Mouse (Mus musculus) neural tube, embryonic 13.5 days (tissue): ENCODE measurements at regions not wholly inside any gene's neighbourhood (a gene's known extent, or its start where the extent isn't known, plus 50 kb on each side); places are given as distances from the start of the nearest gene placed in this dataset.
"Not testable (repeated sequence)": the region's sequence is repeated elsewhere in the genome, so short reads cannot be mapped to it uniquely, and the experiment has no call there.

Source experiments
- ATAC-seq: fragments of 200-750 bp; cut with Nextera tagmentation; 2 replicates; pipeline ENCODE4 v1.8.0; 2017; ENCODE audit warnings: low read depth, mild to moderate bottlenecking, moderate TSS enrichment, moderate library complexity
- H3K27ac ChIP-seq: fragments of 300-500 bp; sonication (generic); replicated peaks from 2 replicates; pipeline ENCODE4 v1.5.1; 2015; ENCODE audit warnings: moderate library complexity, mild to moderate bottlenecking, inconsistent platforms
- H3K27me3 ChIP-seq: fragments of 300-500 bp; sonication (generic); 2 replicates; pipeline ENCODE4 v1.6.1; 2015; ENCODE audit warnings: mild to moderate bottlenecking, inconsistent platforms
- H3K36me3 ChIP-seq: fragments of 300-500 bp; sonication (generic); 2 replicates; pipeline ENCODE4 v1.6.1; 2015; ENCODE audit warnings: mild to moderate bottlenecking, inconsistent platforms
- H3K4me1 ChIP-seq: fragments of 300-500 bp; sonication (generic); replicated peaks from 2 replicates; pipeline ENCODE4 v1.6.1; 2015; ENCODE audit warnings: inconsistent platforms
- H3K4me2 ChIP-seq: fragments of 300-500 bp; sonication (generic); 2 replicates; pipeline ENCODE4 v1.6.1; 2015; ENCODE audit warnings: inconsistent platforms, mild to moderate bottlenecking, moderate library complexity
- H3K4me3 ChIP-seq: fragments of 300-500 bp; sonication (generic); 2 replicates; pipeline ENCODE4 v1.5.1; 2015; ENCODE audit warnings: mild to moderate bottlenecking, inconsistent platforms
- H3K9ac ChIP-seq: fragments of 300-500 bp; sonication (generic); 2 replicates; pipeline ENCODE4 v1.6.1; 2015; ENCODE audit warnings: moderate library complexity, mild to moderate bottlenecking, inconsistent platforms
- H3K9me3 ChIP-seq: fragments of 300-500 bp; sonication (generic); 2 replicates; pipeline ENCODE4 v1.6.1; 2016; ENCODE audit warnings: inconsistent platforms
- WGBS: fragments of 180-500 bp; shearing (Covaris S2); methylation state at CpG from one replicate; pipeline ENCODE4 v1.1.7; 2015; 5-methylcytosine and 5-hydroxymethylcytosine counted together

DNA sequence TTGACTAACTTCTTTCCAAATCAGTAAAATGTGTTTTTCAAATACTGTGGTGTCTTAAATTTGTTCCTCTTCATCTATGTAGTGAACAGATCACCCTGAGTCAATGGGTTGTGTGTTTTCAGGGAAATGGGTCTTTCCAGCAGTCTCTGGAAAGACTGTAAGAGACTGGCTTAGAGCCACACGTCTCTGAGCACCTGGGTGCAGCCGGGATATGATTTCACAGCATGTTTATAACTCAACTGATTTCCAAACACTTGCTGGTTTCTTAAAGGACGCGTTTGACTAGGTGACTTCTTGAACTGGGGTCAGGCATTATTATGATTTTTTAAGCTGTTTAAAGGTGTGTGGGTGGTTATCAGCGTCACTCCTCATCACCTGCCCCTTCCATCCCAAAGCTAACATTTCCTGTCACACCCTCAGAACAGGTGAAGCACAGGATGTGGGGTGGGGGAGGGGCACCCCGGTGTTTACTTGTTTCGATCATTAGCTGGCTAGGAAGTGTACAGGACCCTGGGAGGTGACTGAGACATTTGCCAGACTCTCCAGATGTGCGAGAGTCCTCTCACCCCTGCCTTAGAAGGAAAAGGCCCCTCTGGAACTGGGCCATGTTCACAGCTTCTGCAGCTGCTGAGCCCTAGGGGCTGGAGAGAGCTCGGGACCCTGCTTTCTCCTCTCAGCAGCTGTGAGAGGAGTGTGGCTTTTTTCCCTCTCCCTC is 229.8 kb downstream of the Cd109 start:
- H3K4me2 ChIP-seq: no peak overlapping the region
- 70% methylated on average over 9 of the region's 9 CpGs for WGBS
- H3K27me3 ChIP-seq: no peaks in the 10 kb centered on the region
- H3K36me3 ChIP-seq: no peaks in the 10 kb centered on the region
- no peak overlapping the region for H3K4me3 ChIP-seq
- H3K9ac ChIP-seq: no peak overlapping the region
- no peak overlapping the region for H3K27ac ChIP-seq
- no peak for ATAC-seq
- H3K9me3 ChIP-seq: no peaks in the 10 kb centered on the region
- no peaks in the 10 kb centered on the region for H3K4me1 ChIP-seq

DNA sequence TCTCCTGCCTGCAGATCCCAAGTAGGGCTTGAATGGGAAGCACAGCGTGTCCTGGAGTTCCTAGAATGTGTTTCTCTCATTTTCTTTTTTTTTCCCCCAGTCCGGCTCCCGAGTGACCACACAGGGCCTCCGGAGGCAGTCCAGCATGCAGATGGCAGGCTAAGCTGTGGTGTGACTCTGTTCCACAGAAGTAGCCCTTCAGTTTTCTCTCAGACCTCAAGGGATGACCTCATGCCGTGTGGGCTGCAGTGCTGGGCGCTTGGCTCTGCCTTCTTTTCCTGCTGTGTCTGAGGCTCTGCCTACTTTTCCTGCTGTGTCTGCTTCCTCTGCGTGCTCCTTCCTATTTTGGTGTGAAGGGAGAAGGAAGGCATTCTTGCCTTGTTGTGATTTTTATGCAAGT is 230.8 kb downstream of the Cd109 start:
- H3K27ac ChIP-seq: peak overlapping the region; percentile 40; the same call in 1 of the 2 replicates
- no peak overlapping the region for H3K9ac ChIP-seq
- 49% methylated on average over 7 of the region's 7 CpGs for WGBS
- no peaks in the 10 kb centered on the region for H3K36me3 ChIP-seq
- ATAC-seq: no peak
- H3K4me2 ChIP-seq: no peak overlapping the region; the same call in 1 of the 2 replicates
- no peak overlapping the region for H3K4me3 ChIP-seq
- no peaks in the 10 kb centered on the region for H3K9me3 ChIP-seq
- H3K27me3 ChIP-seq: no peaks in the 10 kb centered on the region
- H3K4me1 ChIP-seq: no peaks in the 10 kb centered on the region

DNA sequence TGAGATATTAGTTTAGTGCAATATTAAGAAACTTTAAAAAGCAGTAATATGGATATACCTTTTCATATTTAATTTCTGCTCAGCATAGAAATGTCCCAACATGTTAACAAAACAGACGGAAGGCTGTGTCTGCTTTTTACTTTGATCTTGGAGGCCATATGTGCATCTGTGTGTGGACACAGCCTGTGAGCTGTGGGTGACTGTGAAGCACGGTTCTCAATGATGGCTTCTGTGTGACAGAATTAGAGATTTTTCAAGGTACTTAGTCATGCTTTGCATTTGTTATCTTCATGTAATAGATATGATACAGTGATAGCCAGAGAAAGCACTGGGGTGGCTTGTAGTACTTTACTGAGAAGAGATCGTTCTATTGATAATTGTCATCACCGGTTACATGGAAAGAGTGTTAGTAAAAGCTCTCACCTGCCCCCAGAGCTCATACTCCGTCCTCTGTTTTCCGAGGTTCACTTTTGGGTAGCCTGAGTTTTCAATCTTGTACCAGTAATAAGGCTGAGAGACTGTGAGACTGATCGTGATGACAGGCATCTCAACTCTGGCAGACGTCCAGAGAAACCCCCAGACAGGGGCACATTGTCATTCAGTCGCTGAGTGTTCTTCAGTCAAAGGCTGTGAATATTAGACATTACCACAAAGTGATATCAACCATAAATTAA is 232.7 kb downstream of the Cd109 start:
- Histone ChIP-seq H3K27ac (no peak overlapping the region), H3K36me3 (no peaks in the 10 kb centered on the region), H3K4me3 (no peak overlapping the region), H3K27me3 (no peaks in the 10 kb centered on the region), H3K4me2 (no peak overlapping the region), H3K9me3 (no peaks in the 10 kb centered on the region), H3K4me1 (no peaks in the 10 kb centered on the region), H3K9ac (no peak overlapping the region)
- 66% methylated on average over 9 of the region's 9 CpGs for WGBS
- ATAC-seq: no peak

DNA sequence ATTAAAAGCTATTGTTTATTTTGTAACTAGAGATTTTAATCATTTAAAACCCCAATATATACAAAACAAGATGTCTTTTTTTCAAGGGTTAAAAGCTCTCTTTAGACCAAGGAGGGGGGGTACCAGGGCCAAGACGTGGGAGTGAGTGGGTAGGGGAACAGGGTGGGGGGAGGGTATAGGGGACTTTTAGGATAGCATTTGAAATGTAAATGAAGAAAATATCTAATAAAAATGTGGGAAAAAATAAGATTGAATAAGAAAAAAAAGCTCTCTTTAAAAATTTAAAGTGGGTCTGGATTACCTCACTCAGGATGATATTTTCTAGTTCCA is 233.2 kb downstream of the Cd109 start:
- H3K9me3 ChIP-seq, H3K36me3 ChIP-seq, H3K27ac ChIP-seq, ATAC-seq, H3K4me3 ChIP-seq, H3K27me3 ChIP-seq, H3K4me2 ChIP-seq, H3K4me1 ChIP-seq, H3K9ac ChIP-seq: not testable (repeated sequence)
- WGBS: 34% methylated on average over 1 of the region's 1 CpGs

DNA sequence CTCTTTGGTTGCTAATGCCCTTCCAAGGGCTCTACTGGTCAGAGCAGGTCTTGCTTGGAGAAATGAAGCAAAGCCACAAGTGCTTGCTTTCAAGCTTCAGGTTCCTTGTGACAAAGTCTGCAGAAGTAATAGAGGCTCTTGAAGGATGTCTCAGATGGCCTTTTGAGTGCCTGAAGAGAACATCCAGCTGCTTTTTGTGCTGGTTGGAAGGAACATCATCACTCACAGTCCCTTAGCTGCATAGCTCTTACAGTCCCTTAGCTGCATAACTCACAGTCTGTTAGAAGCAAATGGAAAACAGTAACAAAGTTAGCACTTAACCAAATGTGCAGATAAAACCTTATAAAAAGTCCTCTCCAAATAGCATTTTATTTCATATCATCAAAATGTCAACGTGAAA is 241.6 kb downstream of the Cd109 start:
- 96% methylated on average over 1 of the region's 1 CpGs for WGBS
- H3K4me2 ChIP-seq: no peak overlapping the region
- no peak overlapping the region for H3K9ac ChIP-seq
- no peak overlapping the region for H3K27ac ChIP-seq
- no peaks in the 10 kb centered on the region for H3K27me3 ChIP-seq
- H3K4me3 ChIP-seq: no peak overlapping the region
- H3K36me3 ChIP-seq: no peaks in the 10 kb centered on the region
- H3K4me1 ChIP-seq: no peaks in the 10 kb centered on the region
- no peak for ATAC-seq
- H3K9me3 ChIP-seq: no peaks in the 10 kb centered on the region

DNA sequence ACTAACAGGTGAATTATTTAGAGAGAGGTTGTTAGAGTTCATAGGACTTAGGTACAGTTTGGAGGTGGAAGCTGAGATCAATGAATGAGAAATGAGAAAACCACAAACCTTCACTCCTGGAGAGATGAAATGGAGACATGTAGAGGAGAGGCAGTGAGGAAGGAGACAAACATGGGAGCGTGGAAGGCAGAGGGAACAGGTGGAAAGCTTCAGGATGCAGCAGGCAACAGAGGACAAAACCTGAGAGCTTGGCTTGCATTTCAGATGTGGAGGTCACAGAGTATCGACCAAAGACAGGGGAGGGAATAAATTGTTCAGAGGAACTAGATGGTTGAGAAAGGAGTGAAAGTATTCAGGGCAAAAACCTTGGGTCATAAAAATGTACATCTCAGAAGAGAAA is 244.6 kb downstream of the Cd109 start:
- no peak for ATAC-seq
- no peak overlapping the region for H3K9ac ChIP-seq
- no peak overlapping the region for H3K27ac ChIP-seq
- H3K4me2 ChIP-seq: no peak overlapping the region
- no peaks in the 10 kb centered on the region for H3K9me3 ChIP-seq
- no peak overlapping the region for H3K4me3 ChIP-seq
- WGBS: 85% methylated on average over 2 of the region's 2 CpGs
- no peaks in the 10 kb centered on the region for H3K4me1 ChIP-seq
- no peaks in the 10 kb centered on the region for H3K27me3 ChIP-seq
- no peaks in the 10 kb centered on the region for H3K36me3 ChIP-seq

DNA sequence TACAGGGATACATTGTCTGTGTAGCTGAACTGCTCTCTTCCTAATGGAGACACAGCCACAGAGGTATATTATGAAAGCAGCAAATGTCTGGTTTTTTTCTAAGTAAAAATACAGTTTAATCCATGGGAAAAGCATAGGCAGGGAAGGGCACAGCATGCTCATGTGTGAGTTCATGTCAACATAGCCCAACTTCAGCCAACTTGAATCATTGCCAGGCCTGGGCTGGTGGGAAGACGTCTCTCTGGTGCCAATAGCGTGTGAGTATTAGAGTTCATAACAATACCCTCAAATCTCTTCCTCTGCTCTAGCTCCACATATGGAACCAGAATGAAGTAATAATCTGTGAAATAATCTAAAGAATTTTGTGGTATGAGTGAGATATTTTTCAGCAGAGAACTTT is 257.2 kb downstream of the Cd109 start:
- Histone ChIP-seq H3K4me1 (no peaks in the 10 kb centered on the region), H3K36me3 (no peaks in the 10 kb centered on the region), H3K9ac (no peak overlapping the region), H3K27me3 (no peaks in the 10 kb centered on the region), H3K9me3 (no peaks in the 10 kb centered on the region), H3K4me2 (no peak overlapping the region), H3K4me3 (no peak overlapping the region), H3K27ac (no peak overlapping the region)
- no peak for ATAC-seq
- WGBS: 78% methylated on average over 2 of the region's 2 CpGs

DNA sequence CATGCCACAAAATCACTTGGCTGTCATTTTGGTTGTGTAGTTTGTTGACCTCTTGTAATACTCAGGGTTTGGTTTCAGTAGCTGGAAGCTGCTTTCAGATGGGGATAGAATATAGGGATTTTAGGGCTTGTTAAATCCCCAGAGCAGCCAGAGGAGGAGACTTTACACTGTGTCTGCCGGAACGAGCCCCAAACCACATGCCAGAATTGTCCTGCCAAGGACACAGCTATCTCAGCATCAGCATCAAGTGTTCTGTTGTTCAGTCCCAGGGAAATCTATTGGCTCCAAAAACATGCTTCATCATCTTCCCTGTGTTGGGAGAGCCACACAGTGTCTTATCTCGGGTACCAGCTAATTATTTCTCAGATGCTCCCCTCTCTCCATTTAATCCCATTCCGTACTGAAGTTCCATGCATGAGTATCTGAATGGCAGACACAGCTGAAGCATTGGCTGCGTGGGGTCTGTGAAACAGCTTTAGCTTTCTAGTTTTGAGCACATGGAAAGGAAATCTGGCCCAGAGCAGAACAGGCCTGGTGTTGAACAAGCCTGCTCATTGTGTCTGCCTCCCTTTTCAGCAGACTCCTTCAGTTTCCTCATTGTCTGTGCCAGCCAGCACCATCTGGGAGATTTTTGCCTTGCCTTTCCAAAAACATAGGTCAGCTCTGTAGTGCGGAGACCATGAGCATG is 264.8 kb downstream of the Cd109 start:
- WGBS: 27% methylated on average over 6 of the region's 6 CpGs
- peak overlapping the region; percentile 34; the same call in 1 of the 2 replicates for H3K27ac ChIP-seq

DNA sequence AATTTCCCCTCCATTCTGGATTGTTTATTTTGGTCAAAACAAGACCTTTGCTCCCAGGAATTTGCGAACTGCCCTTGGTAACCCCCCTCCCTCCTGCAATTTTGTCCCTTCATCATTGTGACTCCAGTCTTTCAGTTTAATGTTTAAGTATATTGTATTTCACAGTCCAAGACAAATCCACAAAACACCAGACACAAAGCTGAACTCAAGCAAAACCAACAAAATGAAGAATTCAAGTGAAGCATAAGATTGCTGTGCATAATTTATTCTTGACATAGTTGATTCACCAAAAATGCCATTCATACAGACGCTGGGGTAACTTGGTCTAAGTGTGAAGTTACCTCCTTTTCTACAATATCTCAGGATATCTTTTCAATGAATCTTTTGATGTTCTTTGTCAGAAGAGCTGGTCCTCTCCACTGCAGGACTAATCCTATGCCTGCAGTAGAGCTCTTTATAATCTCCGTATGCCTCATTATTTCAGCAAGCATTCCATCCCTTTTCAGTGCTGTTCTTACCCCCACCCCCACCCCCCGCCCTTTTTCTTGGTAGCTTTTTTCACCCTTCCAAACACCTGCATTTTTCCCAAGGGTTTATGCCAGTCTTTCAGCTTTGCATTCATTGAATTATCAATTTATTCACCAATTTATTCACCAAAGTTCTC is 265.4 kb downstream of the Cd109 start:
- Histone ChIP-seq H3K36me3 (no peaks in the 10 kb centered on the region), H3K27me3 (no peaks in the 10 kb centered on the region), H3K9me3 (no peaks in the 10 kb centered on the region), H3K27ac (0 out of 2 replicates have a peak overlapping the region, but pooled peaks have one; percentile 0), H3K4me1 (peaks cover 17% of the 10 kb centered on the region), H3K4me2 (no peak overlapping the region), H3K9ac (no peak overlapping the region), H3K4me3 (no peak overlapping the region)
- ATAC-seq: peak; percentile 23
- 22% methylated on average over 4 of the region's 4 CpGs for WGBS

More for the DNA sequence above, 264.8 kb downstream of the Cd109 start:
- H3K27me3 ChIP-seq: no peaks in the 10 kb centered on the region
- no peak overlapping the region for H3K4me2 ChIP-seq
- H3K4me3 ChIP-seq: no peak overlapping the region
- peak; percentile 83 for ATAC-seq
- H3K36me3 ChIP-seq: no peaks in the 10 kb centered on the region
- H3K9ac ChIP-seq: no peak overlapping the region
- peaks cover 17% of the 10 kb centered on the region for H3K4me1 ChIP-seq
- no peaks in the 10 kb centered on the region for H3K9me3 ChIP-seq

DNA sequence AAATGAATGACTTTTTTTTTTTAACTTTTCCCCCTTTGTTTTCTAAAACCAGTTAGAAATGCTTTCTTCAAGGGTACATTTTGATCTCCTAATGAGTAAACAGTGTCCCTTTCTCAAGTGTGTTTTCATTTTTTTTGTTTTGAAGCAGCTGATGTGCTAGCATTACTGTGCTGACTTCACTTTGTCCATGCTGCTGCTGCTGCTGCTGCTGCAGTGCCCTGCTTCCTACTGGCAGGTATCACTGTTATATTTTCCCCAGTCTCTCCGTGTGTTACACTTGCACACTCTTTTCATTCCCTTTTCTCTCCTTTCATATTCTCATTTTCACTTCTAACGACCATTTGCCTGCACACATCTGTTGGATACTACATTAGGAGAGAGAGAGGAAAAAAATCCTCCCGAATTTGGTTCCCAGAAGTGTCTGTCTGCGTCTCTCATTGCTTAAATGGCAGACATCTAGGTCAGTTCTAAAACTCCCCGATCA is 266.0 kb downstream of the Cd109 start:
- WGBS: 63% methylated on average over 5 of the region's 5 CpGs

DNA sequence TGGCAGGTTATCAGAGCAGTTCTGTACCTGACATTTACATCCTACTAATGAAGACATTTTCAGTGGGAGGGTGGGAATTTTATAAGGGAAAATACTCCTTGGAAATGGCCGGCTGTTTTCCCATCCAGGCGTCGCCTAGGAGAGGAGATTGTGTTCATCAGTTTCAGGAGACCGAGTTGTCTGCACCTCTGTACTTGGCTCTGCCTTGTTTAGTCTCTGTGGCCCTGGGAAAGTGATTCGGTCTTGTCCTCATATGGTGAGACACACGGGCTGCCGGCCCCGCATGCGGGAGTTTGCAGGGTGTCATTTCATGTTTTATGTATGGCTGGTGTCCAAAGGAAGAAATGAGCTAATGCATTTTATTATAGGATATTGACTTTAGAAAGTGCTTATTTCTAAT is 287.9 kb downstream of the Cd109 start:
- 81% methylated on average over 9 of the region's 9 CpGs for WGBS

More for the DNA sequence above, 266.0 kb downstream of the Cd109 start:
- H3K27me3 ChIP-seq: no peaks in the 10 kb centered on the region
- H3K4me3 ChIP-seq: no peak overlapping the region
- ATAC-seq: no peak
- no peak overlapping the region for H3K27ac ChIP-seq
- no peaks in the 10 kb centered on the region for H3K36me3 ChIP-seq
- peaks cover 17% of the 10 kb centered on the region for H3K4me1 ChIP-seq
- H3K9me3 ChIP-seq: no peaks in the 10 kb centered on the region
- H3K9ac ChIP-seq: no peak overlapping the region
- H3K4me2 ChIP-seq: no peak overlapping the region

DNA sequence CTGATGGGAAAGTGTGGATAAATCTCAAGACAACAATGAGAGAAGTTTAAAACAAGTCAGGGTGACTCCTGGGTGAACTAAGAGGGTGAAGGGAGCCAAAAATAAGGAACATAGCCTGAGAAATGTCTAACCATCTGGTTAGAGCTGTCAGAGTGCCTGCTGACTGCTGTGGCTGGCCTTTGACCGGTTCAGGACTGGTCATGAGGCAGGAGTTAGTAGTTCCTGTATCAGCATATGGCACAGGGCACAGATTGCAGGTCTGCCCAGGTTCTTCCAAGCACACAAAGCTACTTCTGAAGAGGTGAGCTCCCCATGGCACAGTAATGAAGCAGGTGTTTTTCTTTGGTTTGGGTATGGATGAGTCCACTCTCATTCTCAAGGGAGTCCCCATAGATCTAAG is 302.0 kb downstream of the Cd109 start:
- Histone ChIP-seq H3K4me3 (no peak overlapping the region), H3K4me2 (no peak overlapping the region), H3K27me3 (no peaks in the 10 kb centered on the region), H3K4me1 (no peaks in the 10 kb centered on the region), H3K9me3 (no peaks in the 10 kb centered on the region), H3K9ac (no peak overlapping the region), H3K27ac (no peak overlapping the region), H3K36me3 (no peaks in the 10 kb centered on the region)
- ATAC-seq: no peak
- 92% methylated on average over 1 of the region's 1 CpGs for WGBS

More for the DNA sequence above, 287.9 kb downstream of the Cd109 start:
- Histone ChIP-seq H3K27ac (no peak overlapping the region), H3K36me3 (no peaks in the 10 kb centered on the region), H3K4me1 (no peaks in the 10 kb centered on the region), H3K9me3 (no peaks in the 10 kb centered on the region), H3K4me3 (no peak overlapping the region), H3K4me2 (no peak overlapping the region), H3K9ac (no peak overlapping the region), H3K27me3 (no peaks in the 10 kb centered on the region)
- no peak for ATAC-seq
